Mouse (Mus musculus): Measurements from ENCODE around the gene L2hgdh.

GRCm38 (mm10) chr12:69683537-69683936 lies 41.1 kb downstream of the L2hgdh start:
- TF ChIP-seq CTCF (IDR thresholded peaks at IDR 0.05; ENCODE audit: borderline replicate concordance, extremely low read depth, insufficient read depth, insufficient read length) (no peak), POLR2A (IDR thresholded peaks at IDR 0.05; ENCODE audit: borderline replicate concordance, extremely low read depth, insufficient read depth, insufficient read length, poor library complexity, severe bottlenecking) (no peak)

Data from brain, embryonic 14.5 days (tissue).